Mouse (Mus musculus) myocyte (in vitro differentiated cells): Measurements from ENCODE around the gene Fbxo33.

Experiments used
- CEBPB ChIP-seq: IDR thresholded peaks from 2 replicates; pipeline ENCODE4 v1.6.1; 2011; ENCODE audit warnings: mild to moderate bottlenecking, moderate library complexity; ENCODE audit not compliant: poor library complexity, insufficient read depth, severe bottlenecking
- E2F4 ChIP-seq: IDR thresholded peaks from one replicate; pipeline ENCODE4 v1.6.1; 2011; ENCODE audit warnings: mild to moderate bottlenecking, control low read depth, moderate library complexity; ENCODE audit not compliant: insufficient read depth
- MAX ChIP-seq: IDR thresholded peaks from one replicate; pipeline ENCODE4 v1.6.1; 2011; ENCODE audit warnings: low read depth, mild to moderate bottlenecking, control low read depth
- MYOD1 ChIP-seq, 3 experiments: IDR thresholded peaks; one replicate each; pipeline ENCODE4 v1.6.1; 2011; ENCODE audit warnings: control low read depth in 2 of 3, low read depth in 2 of 3, mild to moderate bottlenecking in 2 of 3, moderate library complexity in 1 of 3; ENCODE audit not compliant: insufficient read length in 2 of 3, control insufficient read depth in 1 of 3
- MYOG ChIP-seq, 3 experiments: IDR thresholded peaks; one replicate each; pipeline ENCODE4 v1.6.1; 2011; ENCODE audit warnings: control low read depth in 2 of 3, low read depth in 2 of 3, mild to moderate bottlenecking in 2 of 3; ENCODE audit not compliant: insufficient read length in 2 of 3, control insufficient read depth in 1 of 3, insufficient read depth in 1 of 3
- POLR2A ChIP-seq: IDR thresholded peaks from one replicate; pipeline ENCODE4 v1.6.1; 2011; ENCODE audit warnings: low read depth, mild to moderate bottlenecking, control low read depth, moderate library complexity; ENCODE audit not compliant: insufficient read length
- REST ChIP-seq: IDR thresholded peaks from one replicate; pipeline ENCODE4 v1.6.1; 2011; ENCODE audit warnings: mild to moderate bottlenecking, control low read depth, moderate library complexity; ENCODE audit not compliant: insufficient read depth, insufficient read length
- TCF12 ChIP-seq: IDR thresholded peaks from one replicate; pipeline ENCODE4 v1.6.1; 2011; ENCODE audit warnings: mild to moderate bottlenecking, control low read depth; ENCODE audit not compliant: poor library complexity, insufficient read depth, severe bottlenecking
- TCF3 ChIP-seq: IDR thresholded peaks from one replicate; pipeline ENCODE4 v1.6.1; 2011; ENCODE audit warnings: low read depth, control low read depth; ENCODE audit not compliant: insufficient read length
- USF1 ChIP-seq: IDR thresholded peaks from one replicate; pipeline ENCODE4 v1.6.1; 2011; ENCODE audit warnings: low read depth, mild to moderate bottlenecking, control low read depth, moderate library complexity

DNA sequence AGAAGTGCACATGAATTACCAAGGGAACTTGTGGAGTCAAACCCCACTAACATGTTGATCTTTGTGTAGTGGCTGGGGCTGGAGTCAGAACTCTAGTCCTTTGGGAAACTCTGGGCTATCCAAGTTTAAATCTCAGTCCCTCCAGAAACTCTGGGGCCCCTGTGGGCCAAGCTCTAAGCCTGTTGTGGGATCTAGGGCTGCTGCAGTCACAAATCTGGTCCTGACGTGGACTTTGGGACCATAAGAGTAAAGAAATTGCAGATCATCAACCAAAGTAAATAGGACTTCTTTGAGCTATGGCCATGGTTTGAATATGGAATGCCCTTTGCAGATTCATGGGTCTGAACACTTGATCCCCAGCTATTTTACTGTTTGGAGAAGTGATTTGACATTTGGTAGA, 29.4 kb upstream of the Fbxo33 start:
- no peak for TF ChIP-seq USF1
- TF ChIP-seq MYOG (IDR thresholded peaks at IDR 0.05; ENCODE audit: control insufficient read depth in 1 of 3, insufficient read depth in 1 of 3, insufficient read length in 2 of 3, low read depth in 2 of 3), result no peak
- no peak for TF ChIP-seq REST
- TF ChIP-seq POLR2A, result no peak
- TF ChIP-seq MAX, result no peak
- no peak for TF ChIP-seq TCF12
- no peak for TF ChIP-seq TCF3
- TF ChIP-seq MYOD1 (IDR thresholded peaks at IDR 0.05; ENCODE audit: control insufficient read depth in 1 of 3, insufficient read length in 2 of 3, low read depth in 2 of 3), result no peak
- no peak for TF ChIP-seq E2F4
- no peak for TF ChIP-seq CEBPB
